Mouse (Mus musculus) skeletal muscle tissue, adult 2 months (tissue): ENCODE measurements around the gene Wfdc10.
"Not testable (repeated sequence)": the region's sequence is repeated elsewhere in the genome, so short reads cannot be mapped to it uniquely, and the experiment has no call there.

Experiments
- DNase-seq: peaks from one replicate; pipeline ENCODE4 v3.0.0-alpha.2; 2012; ENCODE audit warnings: low read depth, low spot score

Gene Wfdc10

DNA sequence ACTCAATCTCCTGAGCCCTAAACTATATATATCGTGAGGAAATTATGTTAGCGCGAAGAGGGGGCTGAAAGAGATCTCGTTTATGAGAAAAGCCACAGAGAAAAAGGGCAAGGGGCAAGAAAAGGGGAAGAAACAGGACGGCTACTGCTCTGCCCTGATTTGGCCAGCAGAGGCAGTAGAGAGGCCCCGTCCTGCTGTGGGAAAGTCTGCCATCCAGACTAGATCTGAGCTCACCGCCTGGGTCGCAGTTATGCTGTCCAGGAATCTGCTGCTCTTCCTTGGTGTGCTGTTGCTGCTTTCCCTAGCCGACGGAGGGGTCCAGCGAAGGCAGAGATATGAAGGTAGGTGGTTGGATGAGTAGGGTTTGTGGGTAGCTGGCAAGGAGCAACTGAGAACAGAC is at the start of gene Wfdc10:
TSS of gene Wfdc10 (plus strand) at position 189 of the 400 bp plus-strand sequence.
- DNase-seq, result no peak

GRCm38 (mm10) chr2:164608781-164609180 is 47.1 kb upstream of the Wfdc10 start:
- no peak for DNase-seq

GRCm38 (mm10) chr2:164613471-164613870 is 42.4 kb upstream of the Wfdc10 start, which contains the start of the genes Wfdc6b and Wfdc8:
Gene Wfdc6b (plus strand): TSS chr2:164613522.
Gene Wfdc8 (minus strand): TSS chr2:164613626.
- DNase-seq, result not testable (repeated sequence)

GRCm38 (mm10) chr2:164615386-164615785 is 40.5 kb upstream of the Wfdc10 start:
- DNase-seq, result no peak

GRCm38 (mm10) chr2:164619050-164619449 is 36.8 kb upstream of the Wfdc10 start:
- DNase-seq, result no peak

DNA sequence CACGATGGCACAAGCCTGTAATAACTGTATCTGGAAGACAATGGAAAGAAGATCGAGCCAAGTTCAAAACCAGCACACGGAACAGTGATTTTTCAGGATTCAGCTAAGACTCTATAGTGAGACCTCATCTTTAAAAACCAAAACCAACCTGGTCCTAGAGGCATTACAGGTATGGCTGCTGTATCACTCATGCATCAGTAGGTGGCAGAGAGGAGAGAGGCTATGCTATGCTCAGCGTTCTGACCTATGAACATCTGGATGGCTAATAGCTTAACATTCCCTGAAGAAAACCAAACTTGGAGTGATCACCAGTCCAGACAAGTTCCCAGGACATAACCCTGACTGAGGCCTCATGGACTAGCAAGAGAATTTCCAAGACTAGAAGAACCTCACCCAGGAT is 34.1 kb upstream of the Wfdc10 start:
- no peak for DNase-seq

- no peak for DNase-seq
Measured at GRCm38 (mm10) chr2:164635266-164635665, 20.6 kb upstream of the Wfdc10 start.

DNA sequence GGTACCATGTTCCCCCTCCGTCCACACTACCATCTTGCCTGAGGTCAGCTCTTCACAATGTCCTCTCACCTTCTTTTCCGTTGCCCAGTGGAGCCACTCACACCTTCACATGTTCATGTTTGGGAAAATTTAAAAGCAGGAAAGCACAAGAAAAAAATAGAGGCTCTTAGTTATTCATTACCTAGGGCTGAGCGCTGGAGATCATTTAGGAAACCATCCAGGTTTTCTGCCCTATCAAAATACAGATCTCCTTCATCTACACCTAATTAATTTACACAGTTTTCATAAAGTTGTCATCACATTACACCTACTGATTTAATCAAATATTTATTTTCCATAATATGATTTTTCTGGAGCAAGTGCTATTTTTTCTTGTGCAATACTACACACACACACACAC is 17.1 kb upstream of the Wfdc10 start, which contains the start of gene Wfdc16:
TSS of gene Wfdc16 (minus strand) at position 101 of the 400 bp plus-strand sequence.
- DNase-seq, result no peak

GRCm38 (mm10) chr2:164641129-164641528 is 14.7 kb upstream of the Wfdc10 start:
- DNase-seq, result no peak

DNA sequence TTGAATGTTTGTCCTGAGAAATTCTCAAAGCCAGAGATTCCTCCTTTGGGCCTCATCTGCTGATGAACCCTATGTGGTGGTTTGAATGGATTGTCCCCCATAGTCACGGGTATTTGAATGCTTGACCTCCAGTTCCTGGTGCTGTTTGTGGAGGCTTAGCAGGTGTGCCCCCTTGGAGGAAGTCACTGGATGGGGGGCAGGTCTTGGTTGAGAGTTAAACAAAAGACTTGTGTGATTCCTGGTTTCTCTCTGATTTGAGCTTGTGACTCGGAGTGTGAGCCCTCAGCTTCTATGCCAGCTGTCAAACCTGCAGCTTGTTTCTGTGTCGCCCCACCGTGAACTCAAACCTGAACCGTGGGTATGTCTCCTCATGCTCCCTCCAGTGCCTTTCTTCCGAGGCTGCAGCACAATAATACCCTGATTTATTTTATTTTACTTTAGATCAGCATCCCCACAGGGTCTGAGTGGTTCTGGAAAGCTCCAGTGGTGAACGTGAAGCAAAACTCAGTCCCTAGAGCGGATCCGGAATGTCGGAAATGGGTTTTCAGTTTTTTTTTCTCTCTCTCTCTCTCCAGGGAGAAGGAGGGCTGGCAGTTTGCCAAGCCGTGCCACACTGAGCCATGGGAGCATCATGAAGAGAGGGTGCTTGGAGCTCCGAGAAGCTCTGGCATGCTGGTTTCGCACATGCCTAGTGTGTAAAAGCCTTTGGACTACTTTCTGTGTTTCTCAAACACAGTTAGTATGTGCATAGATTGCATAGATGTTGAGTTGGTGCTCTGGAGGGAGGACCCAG is 13.8 kb upstream of the Wfdc10 start:
- DNase-seq, result no peak

GRCm38 (mm10) chr2:164656483-164656882 is 637 bp downstream of the Wfdc10 start, which contains the start of gene Wfdc9:
Gene Wfdc9 (minus strand): TSS chr2:164656583.
- DNase-seq, result no peak

- DNase-seq, result no peak
Measured at GRCm38 (mm10) chr2:164664851-164665250, 9.0 kb downstream of the Wfdc10 start.

- no peak for DNase-seq
Measured at GRCm38 (mm10) chr2:164670261-164670660, 14.4 kb downstream of the Wfdc10 start.

DNA sequence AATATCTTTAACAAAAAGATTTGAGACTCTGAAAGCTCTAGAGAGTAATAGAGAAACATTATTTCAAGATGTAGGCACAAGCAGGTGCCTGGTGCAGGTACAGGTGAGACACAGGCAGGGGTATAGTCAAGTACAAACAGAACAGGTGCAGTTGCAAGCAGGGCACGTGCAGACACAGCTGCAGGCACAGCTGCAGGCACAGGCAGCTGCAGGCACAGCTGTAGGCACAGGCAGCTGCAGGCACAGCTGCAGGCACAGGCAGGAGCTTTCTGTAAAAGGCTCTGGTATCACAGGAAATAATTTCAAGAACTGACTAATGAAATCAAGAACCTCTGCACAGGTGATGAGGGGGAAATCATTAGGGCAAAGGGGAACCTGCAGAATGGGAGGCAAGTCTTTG is 15.1 kb downstream of the Wfdc10 start:
- DNase-seq, result no peak

DNA sequence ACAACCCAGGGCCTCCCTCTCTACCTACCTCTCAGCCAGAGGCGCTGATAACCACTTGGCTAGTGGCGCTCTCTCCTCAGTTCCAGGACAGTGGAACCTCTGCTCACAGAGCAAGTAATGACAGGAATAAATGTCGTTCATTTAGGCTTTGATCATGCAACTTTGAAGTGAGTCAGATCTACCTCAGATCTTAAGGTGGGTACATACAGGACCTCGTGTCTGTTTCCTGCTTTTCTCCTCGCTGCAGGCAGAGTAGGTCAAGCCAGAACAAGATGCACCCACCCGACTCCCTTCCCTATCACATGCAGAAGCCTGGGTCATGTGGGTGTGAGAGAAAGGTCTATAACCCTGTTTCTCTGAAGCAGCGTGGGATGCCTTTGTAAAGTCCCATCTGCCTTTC is 18.1 kb downstream of the Wfdc10 start, which contains the start of gene Wfdc11:
TSS of gene Wfdc11 (minus strand) at position 101 of the 400 bp plus-strand sequence.
- DNase-seq, result no peak

GRCm38 (mm10) chr2:164676103-164676502 is 20.3 kb downstream of the Wfdc10 start:
- DNase-seq, result no peak

GRCm38 (mm10) chr2:164676916-164677685 is 21.3 kb downstream of the Wfdc10 start:
- no peak for DNase-seq

DNA sequence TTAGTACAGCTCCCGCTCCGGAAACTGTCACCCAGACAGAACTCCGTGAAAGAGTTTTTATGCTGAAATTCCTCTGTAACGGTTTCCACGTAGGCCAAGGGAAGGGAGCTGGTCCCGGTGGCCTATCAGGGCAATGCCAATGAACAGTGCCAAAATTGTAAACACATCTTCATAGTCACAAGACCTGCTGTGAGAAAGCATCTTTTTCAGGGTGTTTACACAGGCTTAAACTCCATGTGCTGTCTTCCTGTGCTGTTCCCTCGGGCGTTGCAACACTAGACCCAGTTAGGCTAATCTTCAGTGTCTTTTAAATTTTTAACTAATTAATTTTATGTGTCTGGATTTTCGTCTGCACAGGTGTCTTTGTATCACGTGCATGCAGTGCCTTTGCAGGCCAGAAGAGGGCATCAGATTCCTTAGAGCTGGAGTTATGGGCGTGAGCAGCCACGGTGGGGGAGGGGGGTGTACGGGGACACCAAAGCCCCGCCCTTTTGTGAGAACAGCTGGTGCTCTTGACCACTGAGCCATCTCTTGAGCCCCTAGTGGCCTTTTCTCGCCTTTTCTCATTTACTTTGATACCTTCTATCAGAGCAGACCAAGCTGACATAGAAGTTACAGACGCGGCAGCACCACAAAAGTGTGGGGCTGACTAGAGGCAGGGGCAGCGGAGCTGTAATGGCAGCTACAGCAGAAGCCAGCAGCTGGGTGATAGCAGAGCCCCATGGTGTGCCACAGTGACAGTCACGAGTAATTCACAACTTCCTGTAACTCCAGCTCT is 23.2 kb downstream of the Wfdc10 start:
- peak; percentile 40 for DNase-seq

DNA sequence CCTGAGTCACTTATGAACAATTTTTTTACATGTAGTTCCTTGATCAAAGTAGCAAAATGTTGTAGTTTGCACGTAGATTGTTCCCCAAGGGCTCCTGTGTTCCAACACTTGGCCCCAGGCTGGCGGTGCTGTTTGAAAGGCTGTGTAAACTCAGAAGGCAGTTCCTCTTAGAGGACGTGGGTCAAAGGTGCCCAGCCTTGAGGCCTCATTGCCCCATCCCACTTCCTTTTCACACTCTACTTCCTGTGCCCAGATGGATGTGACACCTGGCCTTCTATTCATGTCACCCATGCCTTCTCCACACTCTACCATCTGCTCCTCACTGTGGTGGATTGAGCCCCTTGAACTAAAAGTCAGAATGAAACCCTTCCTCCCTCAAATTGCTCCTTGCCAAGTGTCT is 24.1 kb downstream of the Wfdc10 start:
- no peak for DNase-seq

DNA sequence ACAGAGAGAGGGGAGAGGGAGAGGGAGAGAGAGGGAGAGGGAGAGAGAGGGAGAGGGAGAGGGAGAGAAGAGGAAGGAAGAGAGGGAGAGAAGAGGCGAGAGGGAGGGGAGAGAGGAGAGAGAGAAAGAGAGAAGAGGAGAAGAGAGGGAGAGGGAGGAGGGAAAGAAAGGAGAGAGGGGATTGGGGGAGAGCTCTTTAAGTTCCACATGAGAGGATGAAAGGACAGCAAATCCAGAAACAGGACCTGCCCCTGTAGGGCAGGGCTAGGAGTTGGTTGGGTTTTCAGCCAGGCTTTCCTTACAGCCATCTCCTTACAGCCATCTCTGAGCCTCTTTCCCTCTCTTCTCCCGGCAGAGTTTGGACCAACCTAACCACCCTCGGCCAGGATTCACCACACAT is 29.0 kb downstream of the Wfdc10 start, which contains the start of gene Wfdc13:
TSS of gene Wfdc13 (plus strand) at position 301 of the 400 bp plus-strand sequence.
- DNase-seq, result no peak

DNA sequence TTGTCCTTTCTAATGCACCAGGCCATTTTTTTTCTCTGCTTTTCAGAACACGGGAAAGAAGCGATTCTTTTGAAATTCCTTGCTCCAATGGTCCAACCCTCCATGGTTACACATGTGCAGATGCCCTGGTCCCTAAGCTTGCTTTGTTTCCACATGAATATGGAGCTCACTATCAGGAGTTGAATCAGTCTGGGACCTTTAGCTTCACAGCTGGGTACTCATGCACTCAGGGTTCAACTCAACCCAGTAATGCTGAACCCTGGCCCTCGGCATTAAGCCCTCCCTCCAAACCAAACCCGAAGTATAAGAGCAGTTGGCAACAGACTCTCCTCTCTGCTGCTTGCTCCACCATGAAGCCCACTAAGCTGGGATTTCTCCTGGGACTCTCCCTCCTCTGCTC is 42.4 kb downstream of the Wfdc10 start, which contains the start of gene Spint4:
TSS of gene Spint4 (plus strand) at position 301 of the 400 bp plus-strand sequence.
- no peak for DNase-seq
